Mouse (Mus musculus) midbrain, embryonic 14.5 days (tissue): ENCODE results near the gene Gfm2. TPM values are rescaled to one million over a fixed set of nuclear protein-coding genes. Genes with fewer than 3 reads are reported as not detected.

Experiments used
- ATAC-seq: fragments of 200-750 bp; cut with Nextera tagmentation; 2 replicates; pipeline ENCODE4 v1.8.0; 2017; ENCODE audit warnings: moderate number of reproducible peaks, moderate library complexity; ENCODE audit not compliant: low FRiP score, low TSS enrichment
- DNase-seq: peaks from one replicate; pipeline ENCODE4 v3.0.0-alpha.2; 2015
- H3K27ac ChIP-seq: fragments of 300-500 bp; sonication (generic); replicated peaks from 2 replicates; pipeline ENCODE4 v1.5.1; 2014; ENCODE audit warnings: mild to moderate bottlenecking, low read depth, low read length, moderate library complexity
- H3K27me3 ChIP-seq: fragments of 300-500 bp; sonication (generic); 2 replicates; pipeline ENCODE4 v1.6.1; 2014; ENCODE audit warnings: low read length, control low read depth, mixed read lengths; ENCODE audit not compliant: control insufficient read depth, insufficient read depth
- H3K36me3 ChIP-seq: fragments of 300-500 bp; sonication (generic); 2 replicates; pipeline ENCODE4 v1.6.1; 2014; ENCODE audit warnings: low read length, control low read depth; ENCODE audit not compliant: control insufficient read depth, insufficient read depth
- H3K4me1 ChIP-seq: fragments of 300-500 bp; sonication (generic); 2 replicates; pipeline ENCODE4 v1.6.1; 2014; ENCODE audit warnings: mild to moderate bottlenecking, antibody characterized with exemption, low read length, control low read depth; ENCODE audit not compliant: control insufficient read depth, insufficient read depth
- H3K4me2 ChIP-seq: fragments of 300-500 bp; sonication (generic); 2 replicates; pipeline ENCODE4 v1.6.1; 2014; ENCODE audit warnings: mild to moderate bottlenecking, low read length, moderate library complexity
- H3K4me3 ChIP-seq: fragments of 300-500 bp; sonication (generic); replicated peaks from 2 replicates; pipeline ENCODE4 v1.5.1; 2014; ENCODE audit warnings: low read depth, low read length
- H3K9ac ChIP-seq: fragments of 300-500 bp; sonication (generic); replicated peaks from 2 replicates; pipeline ENCODE4 v1.6.1; 2014; ENCODE audit warnings: mild to moderate bottlenecking, low read length, moderate library complexity
- H3K9me3 ChIP-seq: fragments of 300-500 bp; sonication (generic); 2 replicates; pipeline ENCODE4 v1.6.1; 2016; ENCODE audit warnings: low read length, control low read depth, mixed read lengths; ENCODE audit not compliant: control insufficient read depth
- WGBS: fragments of 180-500 bp; shearing (Covaris S2); extraction: QIAGEN DNeasy Blood & Tissue Kit; methylation state at CpG from one replicate; pipeline ENCODE4 v1.1.7; 2014; 5-methylcytosine and 5-hydroxymethylcytosine counted together
- polyA plus RNA-seq: library from polyadenylated mRNA; unstranded; fragments of >200 nt; fragmentation: Nextera tagmentation; extraction: Ambion mirVana; gene quantifications from 2 replicates; pipeline ENCODE4 v1.2.1, GENCODE M21; 2014

Gene Gfm2
- polyA plus RNA-seq, 1 experiment from 2014 or later, result 36.5 TPM

GRCm38 (mm10) chr13:97196186-97196924, 58.6 kb downstream of the Gfm2 start:
- WGBS, result 65% methylated on average over 12 of the region's 12 CpGs
- Histone ChIP-seq H3K4me2 (no peak overlapping the region), H3K9me3 (no peaks in the 10 kb centered on the region), H3K9ac (no peak overlapping the region), H3K27ac (no peak overlapping the region), H3K4me3 (no peak overlapping the region), H3K4me1 (0 out of 2 replicates have a peak, but pooled peaks cover 5% of the 10 kb centered on the region), H3K36me3 (no peaks in the 10 kb centered on the region), H3K27me3 (no peaks in the 10 kb centered on the region)
- ATAC-seq, result no peak
- DNase-seq, result no peak

GRCm38 (mm10) chr13:97196925-97197218, 59.1 kb downstream of the Gfm2 start:
- no peak for ATAC-seq
- H3K27me3 ChIP-seq, result no peaks in the 10 kb centered on the region
- no peak overlapping the region for H3K4me2 ChIP-seq
- 0 out of 2 replicates have a peak, but pooled peaks cover 5% of the 10 kb centered on the region for H3K4me1 ChIP-seq
- H3K9ac ChIP-seq, result no peak overlapping the region
- no peaks in the 10 kb centered on the region for H3K9me3 ChIP-seq
- no peaks in the 10 kb centered on the region for H3K36me3 ChIP-seq
- no peak overlapping the region for H3K4me3 ChIP-seq
- 98% methylated on average over 2 of the region's 2 CpGs for WGBS
- no peak for DNase-seq
- no peak overlapping the region for H3K27ac ChIP-seq

DNA sequence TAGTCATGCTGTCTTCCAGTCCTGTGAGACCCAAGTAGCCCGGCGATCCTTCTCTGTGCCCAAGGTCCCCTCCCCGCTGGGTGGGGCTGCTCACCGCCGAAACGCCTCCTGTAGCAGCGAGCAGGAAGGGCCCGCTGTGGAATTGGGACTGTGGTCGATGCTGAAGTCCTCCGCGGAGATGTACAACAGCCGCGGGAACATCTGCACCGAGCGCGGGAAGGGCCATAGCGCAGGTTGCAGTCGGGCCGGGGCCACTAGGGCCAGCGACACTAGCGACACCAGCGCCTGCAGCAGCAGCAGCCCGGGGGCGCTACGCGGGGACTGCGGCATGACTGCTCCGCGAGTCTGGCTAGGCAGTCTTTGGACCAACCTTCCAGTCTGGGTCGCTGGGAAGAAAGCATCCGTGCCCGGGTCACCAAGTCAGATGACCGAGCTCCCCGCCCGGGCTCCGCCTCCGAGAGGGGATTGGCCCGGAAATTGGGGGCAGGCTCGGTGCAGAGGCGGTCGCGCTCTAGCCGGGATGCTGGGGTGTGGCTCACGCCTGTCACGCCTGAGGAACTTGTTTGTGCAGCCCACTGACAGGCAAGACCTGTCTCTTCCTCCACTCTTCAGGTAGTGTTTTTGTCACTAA, 60.3 kb downstream of the Gfm2 start, which contains the start of gene Hexb:
Gene Hexb (minus strand): TSS at position 426 of the 631 bp plus-strand sequence.
- Histone ChIP-seq H3K27me3 (no peaks in the 10 kb centered on the region), H3K9me3 (no peaks in the 10 kb centered on the region), H3K27ac (0 out of 2 replicates have a peak within 1 kb of the TSS, but pooled peaks have one; percentile 37), H3K36me3 (no peaks in the 10 kb centered on the region), H3K4me3 (peak within 1 kb of the TSS; percentile 61), H3K9ac (peak within 1 kb of the TSS; percentile 72), H3K4me1 (0 out of 2 replicates have a peak, but pooled peaks cover 5% of the 10 kb centered on the region), H3K4me2 (peak within 1 kb of the TSS; percentile 96)
- DNase-seq, result peak; percentile 83
- ATAC-seq, result peak; percentile 84
- WGBS, result under 1% methylated on average over 45 of the region's 45 CpGs

- ATAC-seq (no peak), DNase-seq (no peak)
- H3K36me3 ChIP-seq, result no peaks in the 10 kb centered on the region
- H3K27ac ChIP-seq, result no peak overlapping the region
- 83% methylated on average over 2 of the region's 2 CpGs for WGBS
- H3K4me1 ChIP-seq, result 0 out of 2 replicates have a peak, but pooled peaks cover 5% of the 10 kb centered on the region
- no peaks in the 10 kb centered on the region for H3K27me3 ChIP-seq
- H3K4me2 ChIP-seq, result no peak overlapping the region
- H3K4me3 ChIP-seq, result no peak overlapping the region
- H3K9me3 ChIP-seq, result no peaks in the 10 kb centered on the region
- H3K9ac ChIP-seq, result no peak overlapping the region
Observed at GRCm38 (mm10) chr13:97199123-97199522, 61.4 kb downstream of the Gfm2 start.

DNA sequence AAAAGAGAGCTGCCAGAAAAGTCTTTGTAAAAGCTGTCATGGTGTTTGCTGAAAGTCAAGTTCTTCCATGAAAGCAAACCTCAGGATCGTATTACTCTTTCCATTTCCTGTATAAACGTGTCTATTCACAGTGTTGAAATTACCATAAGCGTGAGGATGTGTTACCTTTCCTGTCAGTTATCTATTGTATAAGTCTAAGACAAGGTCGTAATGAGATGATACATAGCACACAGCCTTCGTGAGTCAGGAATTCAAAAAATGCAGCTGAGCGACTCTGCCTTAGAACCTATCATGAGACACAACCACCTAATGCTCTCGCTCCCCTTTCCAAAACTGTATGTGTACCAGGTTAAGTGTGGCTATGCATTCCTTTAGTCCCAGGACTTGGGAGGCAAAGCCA, 63.3 kb downstream of the Gfm2 start:
- WGBS, result 67% methylated on average over 7 of the region's 7 CpGs
- Histone ChIP-seq H3K4me1 (0 out of 2 replicates have a peak, but pooled peaks cover 10% of the 10 kb centered on the region), H3K9ac (no peak overlapping the region), H3K27ac (no peak overlapping the region), H3K36me3 (no peaks in the 10 kb centered on the region), H3K4me3 (no peak overlapping the region), H3K27me3 (no peaks in the 10 kb centered on the region), H3K9me3 (no peaks in the 10 kb centered on the region), H3K4me2 (no peak overlapping the region)
- no peak for ATAC-seq
- DNase-seq, result no peak

DNA sequence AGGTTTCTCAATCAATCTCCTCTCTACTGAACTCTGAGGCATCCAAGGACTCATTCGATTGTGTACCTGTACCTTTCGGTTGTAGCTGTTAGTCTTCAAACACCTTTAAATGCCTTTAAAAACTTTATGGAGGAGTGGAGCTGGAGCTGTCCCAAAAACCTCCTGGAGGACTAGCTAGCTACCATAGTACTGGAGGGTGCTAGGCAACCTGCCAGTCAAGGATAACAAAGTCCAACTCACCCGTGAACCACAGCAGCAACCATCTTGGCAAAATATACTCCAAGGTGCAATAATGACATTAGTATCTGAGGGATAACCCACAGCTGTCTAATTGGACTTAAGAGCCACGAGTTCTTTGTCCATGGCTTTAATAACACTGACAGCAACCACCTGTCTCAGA, 64.2 kb downstream of the Gfm2 start:
- WGBS, result 81% methylated on average over 4 of the region's 4 CpGs
- Histone ChIP-seq H3K4me3 (no peak overlapping the region), H3K4me2 (no peak overlapping the region), H3K9ac (no peak overlapping the region), H3K9me3 (no peaks in the 10 kb centered on the region), H3K36me3 (no peaks in the 10 kb centered on the region), H3K27ac (no peak overlapping the region), H3K4me1 (0 out of 2 replicates have a peak, but pooled peaks cover 10% of the 10 kb centered on the region), H3K27me3 (no peaks in the 10 kb centered on the region)
- no peak for DNase-seq
- ATAC-seq, result no peak

GRCm38 (mm10) chr13:97205052-97205701, 67.4 kb downstream of the Gfm2 start:
- 0 out of 2 replicates have a peak, but pooled peaks cover 5% of the 10 kb centered on the region for H3K4me1 ChIP-seq
- H3K27ac ChIP-seq, result no peak overlapping the region; the same call in 1 of the 2 replicates
- peak overlapping the region; percentile 63 for H3K4me2 ChIP-seq
- DNase-seq (peak; percentile 89), ATAC-seq (peak; percentile 50; the same call in 1 of the 2 replicates)
- H3K4me3 ChIP-seq, result peak overlapping the region; percentile 33
- 13% methylated on average over 18 of the region's 18 CpGs for WGBS
- H3K27me3 ChIP-seq, result no peaks in the 10 kb centered on the region
- H3K36me3 ChIP-seq, result no peaks in the 10 kb centered on the region
- peak overlapping the region; percentile 34; the same call in 1 of the 2 replicates for H3K9ac ChIP-seq
- no peaks in the 10 kb centered on the region for H3K9me3 ChIP-seq

DNA sequence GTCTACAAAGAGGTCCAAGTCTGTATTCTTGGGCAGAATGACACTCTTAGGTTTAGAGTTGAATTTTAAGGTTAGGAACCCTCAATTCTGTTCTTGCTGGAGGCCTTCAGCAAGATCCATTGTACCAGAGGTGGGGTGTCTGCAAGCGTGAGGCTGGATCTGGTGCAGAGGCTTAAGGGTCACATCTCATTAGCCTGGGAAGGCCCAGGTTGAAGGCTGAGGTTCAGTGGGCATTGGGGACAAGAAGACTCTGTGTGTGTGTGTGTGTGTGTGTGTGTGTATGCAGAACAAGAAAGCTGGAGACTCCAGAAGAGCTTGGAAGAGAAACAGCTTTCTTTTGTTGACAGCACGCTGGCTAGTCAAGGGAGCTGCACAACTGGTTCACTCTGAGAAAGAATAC, 68.3 kb downstream of the Gfm2 start:
- Histone ChIP-seq H3K4me1 (0 out of 2 replicates have a peak, but pooled peaks cover 5% of the 10 kb centered on the region), H3K4me2 (no peak overlapping the region), H3K9ac (no peak overlapping the region), H3K9me3 (no peaks in the 10 kb centered on the region), H3K4me3 (no peak overlapping the region), H3K27ac (no peak overlapping the region), H3K27me3 (no peaks in the 10 kb centered on the region), H3K36me3 (no peaks in the 10 kb centered on the region)
- DNase-seq (no peak), ATAC-seq (no peak)
- 92% methylated on average over 2 of the region's 2 CpGs for WGBS
